ENCODE assay signal across 40 mouse cellular contexts in genomic region chr11:34050063-34050462, GRCm38 (mm10). TPM values are rescaled to one million over a fixed set of nuclear protein-coding genes. Genes with fewer than 3 reads are reported as not detected.
DNase-seq lines count a peak whose midpoint lies in the region; ATAC-seq and TF ChIP-seq lines count a peak whose summit lies in the region.
"Had no signal": no experiment of that assay in that cellular context is flagged by ENCODE, and none has a peak within 500 bp of the region (broad histone marks: within the 10 kb centered on the region; RNA-seq: fewer than 3 reads in every experiment).

No protein-coding gene starts in this region.

- H3K27me3 ChIP-seq in liver, embryonic 11.5 days (replicated peaks; ENCODE audit: control insufficient read depth, insufficient read depth, low read length): no peaks in the 10 kb centered on the region
- no peaks in the 10 kb centered on the region for H3K27me3 ChIP-seq in liver, embryonic 12.5 days (replicated peaks)
- H3K27me3 ChIP-seq in liver, postnatal 0 days (ENCODE audit: insufficient read depth, low read length): no peaks in the 10 kb centered on the region
- H3K27me3 ChIP-seq in kidney, embryonic 16.5 days (ENCODE audit: insufficient read depth, low read length): no peaks in the 10 kb centered on the region
- H3K27me3 ChIP-seq: heart, embryonic 12.5 days; midbrain, embryonic 12.5 days; neural tube, embryonic 13.5 days; stomach, embryonic 15.5 days had no signal

- H3K4me3 ChIP-seq in liver, embryonic 11.5 days (ENCODE audit: low read depth, low read length): no peak overlapping the region
- no peak overlapping the region for H3K4me3 ChIP-seq in liver, embryonic 12.5 days
- no peak overlapping the region for H3K4me3 ChIP-seq in liver, postnatal 0 days (ENCODE audit: low read depth, low read length)
- no peak overlapping the region for H3K4me3 ChIP-seq in kidney, embryonic 16.5 days (ENCODE audit: low read length)
- H3K4me3 ChIP-seq: erythroblast, embryonic 14.5 days; gastrocnemius, adult 2 months; heart, adult 2 months; heart, embryonic 12.5 days; midbrain, embryonic 12.5 days; myocyte; neural tube, embryonic 13.5 days; stomach, embryonic 15.5 days had no signal

- H3K36me3 ChIP-seq in liver, embryonic 11.5 days (ENCODE audit: control insufficient read depth, insufficient read depth, low read length): no peaks in the 10 kb centered on the region
- H3K36me3 ChIP-seq in liver, embryonic 12.5 days: no peaks in the 10 kb centered on the region
- no peaks in the 10 kb centered on the region; the same call in 1 of the 2 replicates for H3K36me3 ChIP-seq in liver, postnatal 0 days (replicated peaks; ENCODE audit: insufficient read depth, low read length)
- no peaks in the 10 kb centered on the region for H3K36me3 ChIP-seq in kidney, embryonic 16.5 days (ENCODE audit: insufficient read depth, low read length)
- H3K36me3 ChIP-seq: heart, embryonic 12.5 days; midbrain, embryonic 12.5 days; neural tube, embryonic 13.5 days; stomach, embryonic 15.5 days had no signal

- H3K9me3 ChIP-seq in liver, embryonic 11.5 days (ENCODE audit: control insufficient read depth, low read length): no peaks in the 10 kb centered on the region
- no peaks in the 10 kb centered on the region for H3K9me3 ChIP-seq in liver, embryonic 12.5 days (replicated peaks)
- H3K9me3 ChIP-seq in liver, postnatal 0 days (ENCODE audit: low read length): no peaks in the 10 kb centered on the region
- no peaks in the 10 kb centered on the region for H3K9me3 ChIP-seq in kidney, embryonic 16.5 days (ENCODE audit: low read length)
- H3K9me3 ChIP-seq: heart, embryonic 12.5 days; midbrain, embryonic 12.5 days; neural tube, embryonic 13.5 days; stomach, embryonic 15.5 days had no signal

- no peak for DNase-seq in liver, embryonic 11.5 days (ENCODE audit: low spot score)
- DNase-seq in thymus, postnatal 0 days (ENCODE audit: low spot score): peak; percentile 51
- no peak for DNase-seq in thymus, adult 18-20 months
- DNase-seq in liver, postnatal 0 days: no peak
- DNase-seq in heart, adult 18-20 months: no peak
- DNase-seq: adrenal gland, postnatal 10 days; cerebellum, adult 18-20 months; cerebellum, postnatal 14 days; gastrocnemius, adult 2 months; gastrocnemius, postnatal 36 days; heart, adult 2 months; kidney, adult 18-20 months; layer of hippocampus, adult 9-11 months; lung, adult 2 months; lung, postnatal 10 days; right cerebral cortex, postnatal 4 days had no signal

- ATAC-seq in liver, embryonic 11.5 days (replicated peaks; ENCODE audit: low FRiP score): no peak
- no peak for ATAC-seq in liver, embryonic 12.5 days
- ATAC-seq in liver, postnatal 0 days: no peak
- no peak for ATAC-seq in cerebellum, adult (ENCODE audit: insufficient number of reproducible peaks, low FRiP score, low TSS enrichment)
- ATAC-seq in kidney, embryonic 16.5 days (ENCODE audit: low FRiP score, low TSS enrichment): no peak
- ATAC-seq: forebrain, embryonic 16.5 days; inflammation-experienced regulatory T-cells, adult 6 months; Patski had no signal

- no peak overlapping the region for H3K9ac ChIP-seq in liver, embryonic 11.5 days (ENCODE audit: low read depth, low read length)
- no peak overlapping the region for H3K9ac ChIP-seq in liver, embryonic 12.5 days
- no peak overlapping the region for H3K9ac ChIP-seq in liver, postnatal 0 days (replicated peaks)
- H3K9ac ChIP-seq in kidney, embryonic 16.5 days (replicated peaks; ENCODE audit: low read length): no peak overlapping the region
- H3K9ac ChIP-seq: heart, embryonic 12.5 days; hindbrain, embryonic 14.5 days; midbrain, embryonic 12.5 days; neural tube, embryonic 13.5 days; stomach, embryonic 15.5 days had no signal

- no peak overlapping the region for H3K27ac ChIP-seq in liver, embryonic 11.5 days (ENCODE audit: low read depth, low read length)
- H3K27ac ChIP-seq in liver, embryonic 12.5 days: no peak overlapping the region
- H3K27ac ChIP-seq in liver, postnatal 0 days (ENCODE audit: low read depth): no peak overlapping the region
- H3K27ac ChIP-seq in kidney, embryonic 16.5 days (ENCODE audit: low read length): no peak overlapping the region
- H3K27ac ChIP-seq: gastrocnemius, adult 2 months; heart, adult 2 months; hindbrain, embryonic 14.5 days; kidney, postnatal 0 days; midbrain, embryonic 12.5 days; neural tube, embryonic 13.5 days; stomach, embryonic 15.5 days had no signal

- TF ChIP-seq EP300 in liver, postnatal 0 days (IDR thresholded peaks at IDR 0.05; ENCODE audit: low read depth): no peak

- no peak for TF ChIP-seq CTCF in liver, postnatal 0 days (IDR thresholded peaks at IDR 0.05; ENCODE audit: low read depth)

- WGBS in liver, embryonic 11.5 days: 77% methylated on average over 1 of the region's 1 CpGs
- WGBS in liver, embryonic 12.5 days (ENCODE audit: insufficient replicate concordance): 52% methylated on average over 1 of the region's 1 CpGs
- WGBS in liver, postnatal 0 days (ENCODE audit: insufficient replicate concordance): 72% methylated on average over 1 of the region's 1 CpGs
- WGBS in kidney, embryonic 16.5 days: 74% methylated on average over 1 of the region's 1 CpGs

- peak overlapping the region; percentile 2; the same call in 1 of the 2 replicates for H3K4me2 ChIP-seq in liver, embryonic 11.5 days
- H3K4me2 ChIP-seq in liver, embryonic 12.5 days: no peak overlapping the region
- H3K4me2 ChIP-seq in liver, postnatal 0 days (ENCODE audit: low read depth, low read length): peak overlapping the region; percentile 32; the same call in 1 of the 2 replicates
- no peak overlapping the region for H3K4me2 ChIP-seq in kidney, embryonic 16.5 days (replicated peaks; ENCODE audit: low read depth, low read length)
- H3K4me2 ChIP-seq: heart, embryonic 12.5 days; hindbrain, embryonic 14.5 days; midbrain, embryonic 12.5 days; neural tube, embryonic 13.5 days; stomach, embryonic 15.5 days had no signal

- no peaks in the 10 kb centered on the region; the same call in 1 of the 2 replicates for H3K4me1 ChIP-seq in liver, embryonic 11.5 days (replicated peaks; ENCODE audit: control insufficient read depth, insufficient read depth, low read length)
- peaks cover 15% of the 10 kb centered on the region for H3K4me1 ChIP-seq in liver, embryonic 12.5 days
- peaks cover 2% of the 10 kb centered on the region for H3K4me1 ChIP-seq in liver, postnatal 0 days (ENCODE audit: insufficient read depth)
- H3K4me1 ChIP-seq in kidney, embryonic 16.5 days (ENCODE audit: insufficient read depth, low read length): no peaks in the 10 kb centered on the region
- H3K4me1 ChIP-seq: heart, embryonic 12.5 days; midbrain, embryonic 12.5 days; neural tube, embryonic 13.5 days; stomach, embryonic 15.5 days had no signal

RNA-seq across cellular contexts. Expression of gene Lcp2, which starts 3.3 kb away (rescaled TPM):
- polyA plus RNA-seq in liver, embryonic 11.5 days (2014; fragmentation: Nextera tagmentation; extraction: Ambion mirVana): 13.3 and 16.0 TPM in 2 replicates
- 10.5 and 11.5 TPM in 2 replicates for polyA plus RNA-seq in liver, embryonic 12.5 days (2016; fragmentation: Nextera tagmentation; extraction: Ambion mirVana)
- 134 and 135 TPM in 2 replicates for polyA plus RNA-seq in thymus, postnatal 0 days (2015; fragmentation: Nextera tagmentation; extraction: Ambion mirVana)
- polyA plus RNA-seq in liver, postnatal 0 days (2015; fragmentation: Nextera tagmentation; extraction: Ambion mirVana): 9.8 and 12.3 TPM in 2 replicates
- total RNA-seq in heart, adult 18-20 months (2021): 1 to 10 TPM; 2.4 to 2.6 TPM
- 2.5 TPM in 2 replicates for polyA plus RNA-seq in kidney, embryonic 16.5 days (2015; fragmentation: Nextera tagmentation; extraction: Ambion mirVana)
- polyA plus RNA-seq: Patski had no signal

RNA-seq across cellular contexts. Expression of gene 4930469K13Rik, which starts 48.3 kb away (rescaled TPM):
- polyA plus RNA-seq in liver, embryonic 11.5 days (2014; fragmentation: Nextera tagmentation; extraction: Ambion mirVana): not detected in 2 replicates
- not detected in 2 replicates for polyA plus RNA-seq in liver, embryonic 12.5 days (2016; fragmentation: Nextera tagmentation; extraction: Ambion mirVana)
- 0.35 and 1.0 TPM in 2 replicates for polyA plus RNA-seq in thymus, postnatal 0 days (2015; fragmentation: Nextera tagmentation; extraction: Ambion mirVana)
- polyA plus RNA-seq in liver, postnatal 0 days (2015; fragmentation: Nextera tagmentation; extraction: Ambion mirVana): not detected in 2 replicates
- total RNA-seq in heart, adult 18-20 months (2021): not detected
- polyA plus RNA-seq in kidney, embryonic 16.5 days (2015; fragmentation: Nextera tagmentation; extraction: Ambion mirVana): not detected in 2 replicates
- total RNA-seq: adrenal gland, postnatal 10 days; ES-E14; gastrocnemius, adult 2 months; gastrocnemius, postnatal 36 days; heart, adult 2 months; hematopoietic stem cell, adult 5-6 weeks; left cerebral cortex, postnatal 14 days; liver, adult 2 months; megakaryocyte progenitor cell, adult 5-6 weeks had no signal
- polyA plus RNA-seq: cortical plate, adult 2 months; erythroblast, embryonic 14.5 days; forebrain, embryonic 11.5 days; forebrain, embryonic 16.5 days; heart, adult 2 months; heart, embryonic 12.5 days; heart, postnatal 0 days; kidney, postnatal 0 days; liver, adult 2 months; lung, adult 2 months; midbrain, embryonic 12.5 days; midbrain, postnatal 0 days; myocyte; Patski; urinary bladder, adult 2 months had no signal

RNA-seq across cellular contexts. Expression of gene Kcnip1, which starts 57.1 kb away (rescaled TPM):
- polyA plus RNA-seq in liver, embryonic 11.5 days (2014; fragmentation: Nextera tagmentation; extraction: Ambion mirVana): 1.2 and 2.0 TPM in 2 replicates
- 0.39 and 0.66 TPM in 2 replicates for polyA plus RNA-seq in liver, embryonic 12.5 days (2016; fragmentation: Nextera tagmentation; extraction: Ambion mirVana)
- 0.14 and 0.22 TPM in 2 replicates for polyA plus RNA-seq in thymus, postnatal 0 days (2015; fragmentation: Nextera tagmentation; extraction: Ambion mirVana)
- polyA plus RNA-seq in liver, postnatal 0 days (2015; fragmentation: Nextera tagmentation; extraction: Ambion mirVana): not detected in 2 replicates
- under 1 TPM; 0.17 to 0.28 TPM for total RNA-seq in heart, adult 18-20 months (2021)
- 1.1 and 1.3 TPM in 2 replicates for polyA plus RNA-seq in kidney, embryonic 16.5 days (2015; fragmentation: Nextera tagmentation; extraction: Ambion mirVana)
- total RNA-seq: gastrocnemius, adult 2 months; gastrocnemius, postnatal 36 days; hematopoietic stem cell, adult 5-6 weeks; liver, adult 2 months; megakaryocyte progenitor cell, adult 5-6 weeks had no signal
- polyA plus RNA-seq: erythroblast, embryonic 14.5 days; liver, adult 2 months; myocyte; Patski had no signal

Comparison
In these comparisons a context has a peak if more than half of its experiments do, and no peak if none do; other contexts are left out.
1. H3K4me2 ChIP-seq: peak in liver, embryonic 11.5 days (single experiment) and liver, postnatal 0 days (single experiment); none in liver, embryonic 12.5 days (single experiment) and kidney, embryonic 16.5 days (single experiment).